Mouse (Mus musculus): ENCODE results near the gene Rps16. TPM values are rescaled to one million over a fixed set of nuclear protein-coding genes. Genes with fewer than 3 reads are reported as not detected.

Gene Rps16
- 740 and 824 TPM in 2 replicates for polyA plus RNA-seq (2014; fragmentation: Nextera tagmentation; extraction: Ambion mirVana)

DNA sequence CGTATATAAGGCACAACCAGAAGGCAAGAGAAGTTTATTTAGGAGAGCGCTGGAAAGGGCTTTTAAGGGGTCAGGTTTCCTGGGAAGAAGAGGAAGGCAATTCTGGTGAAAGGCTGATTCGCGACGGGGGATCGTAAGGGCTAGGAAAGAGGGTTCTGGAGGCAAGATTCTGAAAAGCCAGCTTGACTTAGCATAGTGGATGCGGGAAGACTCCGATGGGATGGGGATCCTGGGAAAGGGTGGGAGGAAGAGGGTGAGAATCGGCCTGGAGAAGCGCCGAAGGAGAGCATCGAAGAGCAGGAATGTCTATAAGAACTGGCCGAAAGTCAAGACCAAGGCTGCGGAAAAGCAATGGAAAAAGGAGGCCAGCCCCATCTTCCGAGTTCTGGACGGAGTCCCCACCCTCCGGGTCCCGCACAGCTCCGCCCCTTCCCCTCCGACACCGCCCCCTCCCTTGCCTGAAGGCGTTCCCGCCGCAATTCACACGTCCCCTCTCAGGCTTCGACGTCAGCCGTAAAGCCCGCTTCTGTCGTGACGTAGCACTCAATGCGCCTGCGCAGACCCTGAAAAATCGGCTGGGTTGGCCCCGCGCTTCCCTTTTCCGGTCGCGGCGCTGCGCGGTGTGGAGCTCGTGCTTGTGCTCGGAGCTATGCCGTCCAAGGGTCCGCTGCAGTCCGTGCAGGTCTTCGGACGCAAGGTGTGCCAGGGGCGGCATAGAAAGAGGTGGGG lies at the start of gene Rps16:
Gene Rps16 (plus strand): TSS at position 498 of the 729 bp plus-strand sequence.
- DNase-seq (ENCODE audit: low spot score, missing footprints) (peak; percentile 100), ATAC-seq (ENCODE audit: low FRiP score) (peak; percentile 96)
- H3K4me2 ChIP-seq, result peak within 1 kb of the TSS; percentile 71
- H3K4me3 ChIP-seq (ENCODE audit: low read depth, low read length), result peak within 1 kb of the TSS; percentile 93
- H3K27me3 ChIP-seq (ENCODE audit: control insufficient read depth, insufficient read depth, low read length), result no peaks in the 10 kb centered on the region
- H3K9ac ChIP-seq (ENCODE audit: low read length), result peak within 1 kb of the TSS; percentile 95
- peak within 1 kb of the TSS; percentile 72 for H3K27ac ChIP-seq (ENCODE audit: low read depth, low read length)
- under 1% methylated on average over 44 of the region's 50 CpGs for WGBS
- H3K9me3 ChIP-seq (ENCODE audit: control insufficient read depth, low read length), result no peaks in the 10 kb centered on the region
- H3K4me1 ChIP-seq (ENCODE audit: control insufficient read depth, insufficient read depth, low read length), result peaks cover 14% of the 10 kb centered on the region
- peaks cover 11% of the 10 kb centered on the region for H3K36me3 ChIP-seq (ENCODE audit: control insufficient read depth, insufficient read depth, low read length)

DNA sequence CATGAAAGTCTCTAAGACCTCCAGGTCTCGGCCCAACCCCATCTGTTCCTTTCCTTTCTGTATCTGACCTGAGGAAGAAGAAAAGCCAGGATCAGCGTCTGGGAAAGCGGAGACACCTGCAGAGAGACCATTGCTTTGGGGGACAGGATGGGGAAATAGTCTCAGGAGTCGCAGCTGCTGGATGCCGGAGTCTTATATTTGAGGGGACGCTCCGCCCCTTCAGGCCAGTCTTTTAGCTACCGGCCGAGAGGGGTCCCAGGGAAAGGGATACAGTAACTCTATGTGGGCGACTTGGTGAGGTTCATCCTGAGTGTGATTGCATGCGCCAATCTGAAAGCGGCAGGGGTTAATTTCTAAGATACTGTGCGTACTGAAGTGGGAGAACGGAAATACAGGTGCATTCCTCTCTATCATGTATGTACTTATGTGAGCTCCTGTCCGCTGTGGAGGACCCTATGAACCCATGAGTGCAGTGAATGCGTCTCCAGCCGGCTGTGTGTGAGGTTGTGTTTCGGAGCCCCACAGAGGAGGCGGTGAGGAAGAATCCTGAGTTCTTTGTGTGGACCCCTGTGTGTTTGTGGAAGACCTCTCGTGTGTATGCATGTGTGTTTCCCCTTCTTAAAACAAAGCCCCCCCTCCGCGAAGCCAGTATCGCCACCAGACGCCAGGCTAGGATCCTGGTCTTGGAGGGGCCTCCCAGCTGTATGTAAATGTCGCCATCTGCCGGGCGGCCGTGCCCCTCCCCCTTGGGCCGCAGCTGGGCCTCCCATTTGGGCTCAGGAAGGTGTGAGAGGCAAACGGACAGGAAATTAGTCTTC lies 48.6 kb upstream of the Rps16 start, which contains the start of gene Dll3:
Gene Dll3 (minus strand): TSS at position 623 of the 818 bp plus-strand sequence.
- 1% methylated on average over 30 of the region's 30 CpGs for WGBS
- H3K9me3 ChIP-seq (ENCODE audit: control insufficient read depth, low read length), result no peaks in the 10 kb centered on the region
- ATAC-seq (ENCODE audit: low FRiP score) (peak; percentile 84), DNase-seq (ENCODE audit: low spot score, missing footprints) (peak; percentile 98)
- H3K4me2 ChIP-seq, result peak within 1 kb of the TSS; percentile 61
- H3K36me3 ChIP-seq (ENCODE audit: control insufficient read depth, insufficient read depth, low read length), result peaks cover 14% of the 10 kb centered on the region
- H3K4me1 ChIP-seq (ENCODE audit: control insufficient read depth, insufficient read depth, low read length), result peaks cover 23% of the 10 kb centered on the region
- peak within 1 kb of the TSS; percentile 91 for H3K27ac ChIP-seq (ENCODE audit: low read depth, low read length)
- peaks cover 6% of the 10 kb centered on the region; the same call in 1 of the 2 replicates for H3K27me3 ChIP-seq (ENCODE audit: control insufficient read depth, insufficient read depth, low read length)
- peak within 1 kb of the TSS; percentile 87 for H3K9ac ChIP-seq (ENCODE audit: low read length)
- peak within 1 kb of the TSS; percentile 52 for H3K4me3 ChIP-seq (ENCODE audit: low read depth, low read length)

DNA sequence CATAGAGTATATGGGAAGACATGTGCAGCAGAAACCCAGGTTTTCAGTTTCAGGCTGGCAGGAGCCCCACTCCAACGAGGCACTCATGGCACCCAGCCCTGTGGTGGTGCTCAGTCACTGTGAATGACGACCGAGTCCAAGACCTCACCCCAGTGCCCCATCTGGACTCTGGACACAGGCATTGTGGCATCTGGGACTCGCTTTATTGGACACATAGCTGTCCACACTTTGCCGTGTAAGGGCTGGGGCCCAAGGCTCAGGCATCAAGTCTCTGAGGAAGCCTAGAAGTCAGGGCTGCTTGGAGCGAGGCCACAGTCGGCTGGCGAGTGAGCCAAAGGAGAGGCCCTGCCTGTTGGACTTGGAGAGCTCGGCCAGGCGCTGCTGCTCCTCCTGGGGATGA lies 44.8 kb upstream of the Rps16 start:
- WGBS, result 90% methylated on average over 10 of the region's 10 CpGs
- no peak for ATAC-seq (ENCODE audit: low FRiP score)
- H3K36me3 ChIP-seq (ENCODE audit: control insufficient read depth, insufficient read depth, low read length), result peaks cover 23% of the 10 kb centered on the region
- peaks cover 21% of the 10 kb centered on the region for H3K4me1 ChIP-seq (ENCODE audit: control insufficient read depth, insufficient read depth, low read length)
- no peak overlapping the region for H3K4me2 ChIP-seq
- H3K9me3 ChIP-seq (ENCODE audit: control insufficient read depth, low read length), result no peaks in the 10 kb centered on the region
- no peak overlapping the region for H3K27ac ChIP-seq (ENCODE audit: low read depth, low read length)
- no peak overlapping the region for H3K9ac ChIP-seq (ENCODE audit: low read length)
- H3K4me3 ChIP-seq (ENCODE audit: low read depth, low read length), result no peak overlapping the region
- no peaks in the 10 kb centered on the region; the same call in 1 of the 2 replicates for H3K27me3 ChIP-seq (ENCODE audit: control insufficient read depth, insufficient read depth, low read length)
- no peak for DNase-seq (ENCODE audit: low spot score, missing footprints)

DNA sequence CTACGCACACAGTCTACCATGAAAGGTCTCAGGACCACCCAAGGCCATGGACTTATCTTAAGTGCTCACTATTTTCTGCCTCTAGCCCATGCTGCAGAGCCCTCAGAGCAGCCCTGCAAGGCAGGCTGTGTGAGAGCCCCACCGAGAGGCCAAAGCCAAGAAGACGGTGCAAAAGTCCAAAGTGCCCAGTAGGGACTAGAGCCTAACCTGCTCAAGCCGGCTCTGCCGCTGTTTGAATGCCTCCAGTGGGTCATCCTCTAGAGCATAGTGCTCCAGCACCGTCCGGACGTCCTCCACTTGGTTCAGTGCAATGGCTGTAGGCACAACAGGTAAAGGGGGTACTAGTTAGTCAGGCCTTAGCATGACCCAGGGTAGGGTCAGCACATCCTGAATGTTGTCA lies 44.2 kb upstream of the Rps16 start:
- peaks cover 24% of the 10 kb centered on the region for H3K4me1 ChIP-seq (ENCODE audit: control insufficient read depth, insufficient read depth, low read length)
- no peak overlapping the region for H3K4me2 ChIP-seq
- peaks cover 23% of the 10 kb centered on the region for H3K36me3 ChIP-seq (ENCODE audit: control insufficient read depth, insufficient read depth, low read length)
- no peaks in the 10 kb centered on the region; the same call in 1 of the 2 replicates for H3K27me3 ChIP-seq (ENCODE audit: control insufficient read depth, insufficient read depth, low read length)
- H3K4me3 ChIP-seq (ENCODE audit: low read depth, low read length), result no peak overlapping the region
- 93% methylated on average over 8 of the region's 8 CpGs for WGBS
- ATAC-seq (ENCODE audit: low FRiP score), result no peak
- H3K9ac ChIP-seq (ENCODE audit: low read length), result no peak overlapping the region
- H3K27ac ChIP-seq (ENCODE audit: low read depth, low read length), result no peak overlapping the region
- H3K9me3 ChIP-seq (ENCODE audit: control insufficient read depth, low read length), result no peaks in the 10 kb centered on the region
- no peak for DNase-seq (ENCODE audit: low spot score, missing footprints)

DNA sequence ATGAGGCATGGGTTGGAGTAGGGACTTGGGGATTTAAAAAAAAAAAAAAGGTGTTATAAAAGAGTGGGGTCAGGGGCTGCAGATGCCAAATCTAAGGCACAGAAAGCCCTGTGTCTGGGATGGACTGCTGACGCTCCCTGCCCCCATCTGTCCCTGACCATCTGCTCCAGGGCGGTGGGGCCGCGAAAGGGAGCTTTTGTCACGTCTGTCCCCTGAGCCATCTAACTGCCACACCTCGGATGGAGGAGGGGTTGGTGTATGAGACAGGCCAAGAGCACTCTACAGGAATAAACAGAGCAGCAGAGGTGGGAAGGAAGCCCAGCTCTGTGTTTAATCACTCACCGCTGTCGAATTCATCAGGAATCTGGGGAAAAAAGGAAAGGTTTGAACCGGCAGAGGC lies 40.7 kb upstream of the Rps16 start:
- DNase-seq (ENCODE audit: low spot score, missing footprints) (no peak), ATAC-seq (ENCODE audit: low FRiP score) (peak; percentile 44)
- H3K4me2 ChIP-seq, result peak overlapping the region; percentile 92
- H3K27me3 ChIP-seq (ENCODE audit: control insufficient read depth, insufficient read depth, low read length), result no peaks in the 10 kb centered on the region
- H3K36me3 ChIP-seq (ENCODE audit: control insufficient read depth, insufficient read depth, low read length), result peaks cover 23% of the 10 kb centered on the region
- no peaks in the 10 kb centered on the region for H3K9me3 ChIP-seq (ENCODE audit: control insufficient read depth, low read length)
- peak overlapping the region; percentile 40; the same call in 1 of the 2 replicates for H3K9ac ChIP-seq (ENCODE audit: low read length)
- peak overlapping the region; percentile 73 for H3K27ac ChIP-seq (ENCODE audit: low read depth, low read length)
- H3K4me1 ChIP-seq (ENCODE audit: control insufficient read depth, insufficient read depth, low read length), result peaks cover 10% of the 10 kb centered on the region; the same call in 1 of the 2 replicates
- peak overlapping the region; percentile 99 for H3K4me3 ChIP-seq (ENCODE audit: low read depth, low read length)
- 62% methylated on average over 9 of the region's 9 CpGs for WGBS

DNA sequence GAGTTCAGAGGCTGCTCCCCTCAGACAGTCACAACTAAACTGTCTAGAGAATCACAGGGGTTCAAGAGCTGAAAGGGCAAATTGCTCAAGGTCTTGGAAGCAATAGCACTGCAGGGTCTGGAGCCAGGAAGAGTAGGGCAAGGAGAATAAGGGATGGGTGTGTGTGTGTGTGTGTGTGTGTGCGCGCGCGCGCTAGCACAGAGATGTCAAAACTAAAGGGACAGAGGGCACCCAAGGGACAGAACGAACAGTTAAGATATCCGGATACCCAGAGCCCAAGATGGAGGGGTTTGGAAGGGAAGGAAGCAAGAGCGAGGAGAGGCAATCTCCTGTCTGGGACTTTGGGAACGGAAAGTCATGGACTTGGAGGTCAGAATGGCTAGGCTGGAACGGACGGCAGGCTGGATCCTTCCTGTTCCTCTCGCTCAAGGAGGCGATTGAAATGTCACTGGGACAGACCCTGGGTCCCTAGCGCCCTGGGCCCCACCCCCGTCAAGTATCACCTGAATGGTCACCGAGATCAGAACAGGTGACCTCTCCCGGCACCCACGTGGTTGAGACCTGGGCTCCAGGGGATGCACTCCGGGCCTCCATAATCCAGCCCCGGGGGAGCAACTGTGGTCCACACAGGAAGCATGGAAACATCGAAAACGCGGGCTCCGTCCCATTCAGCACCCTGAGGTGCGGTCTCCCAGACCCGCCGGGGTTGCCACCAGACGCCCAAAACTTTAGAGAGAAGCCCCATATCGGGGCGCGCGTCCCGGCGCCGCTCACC lies 39.1 kb upstream of the Rps16 start:
- Histone ChIP-seq H3K4me1 (ENCODE audit: control insufficient read depth, insufficient read depth, low read length) (peaks cover 10% of the 10 kb centered on the region; the same call in 1 of the 2 replicates), H3K27ac (ENCODE audit: low read depth, low read length) (peak overlapping the region; percentile 57), H3K27me3 (ENCODE audit: control insufficient read depth, insufficient read depth, low read length) (no peaks in the 10 kb centered on the region), H3K9me3 (ENCODE audit: control insufficient read depth, low read length) (no peaks in the 10 kb centered on the region), H3K4me2 (peak overlapping the region; percentile 92), H3K36me3 (ENCODE audit: control insufficient read depth, insufficient read depth, low read length) (peaks cover 26% of the 10 kb centered on the region), H3K9ac (ENCODE audit: low read length) (peak overlapping the region; percentile 93), H3K4me3 (ENCODE audit: low read depth, low read length) (peak overlapping the region; percentile 99)
- WGBS, result 7% methylated on average over 35 of the region's 35 CpGs
- DNase-seq (ENCODE audit: low spot score, missing footprints) (peak; percentile 91), ATAC-seq (ENCODE audit: low FRiP score) (peak; percentile 47)

DNA sequence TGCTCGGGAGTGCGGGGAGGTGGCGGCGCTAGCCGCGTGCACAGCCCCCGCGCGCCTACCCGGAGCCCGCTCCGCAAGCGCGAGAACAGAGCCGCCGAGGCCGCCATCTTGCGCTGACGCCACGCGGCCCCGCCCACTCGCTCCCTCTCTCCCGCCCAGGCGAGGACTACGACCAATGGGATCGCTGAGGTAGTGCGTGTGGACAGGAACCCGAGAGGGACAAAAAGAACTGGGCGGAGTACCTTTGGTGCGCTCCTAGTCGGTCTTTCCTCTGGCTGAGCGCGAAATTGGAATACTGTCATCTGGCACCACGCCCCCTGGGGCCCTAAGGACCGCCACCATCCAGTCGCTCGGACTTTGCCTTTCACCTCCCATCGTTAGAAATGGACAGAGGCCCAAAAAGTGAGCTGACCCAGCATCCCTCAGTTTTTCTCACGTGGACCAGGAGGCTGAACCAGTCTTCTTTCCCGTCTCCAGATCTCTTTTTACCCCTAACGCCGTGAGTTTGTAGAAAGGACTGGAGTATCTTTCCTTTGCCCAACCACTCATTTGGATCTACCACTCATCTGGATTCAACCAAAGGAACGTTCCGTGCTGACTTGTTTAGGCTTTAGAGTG lies 38.4 kb upstream of the Rps16 start, which contains the start of gene Timm50:
Gene Timm50 (minus strand): TSS at position 147 of the 618 bp plus-strand sequence.
- H3K4me2 ChIP-seq, result peak within 1 kb of the TSS; percentile 92
- H3K9ac ChIP-seq (ENCODE audit: low read length), result peak within 1 kb of the TSS; percentile 93
- H3K36me3 ChIP-seq (ENCODE audit: control insufficient read depth, insufficient read depth, low read length), result peaks cover 24% of the 10 kb centered on the region; the same call in 1 of the 2 replicates
- no peaks in the 10 kb centered on the region for H3K27me3 ChIP-seq (ENCODE audit: control insufficient read depth, insufficient read depth, low read length)
- peak; percentile 98 for DNase-seq (ENCODE audit: low spot score, missing footprints)
- H3K4me3 ChIP-seq (ENCODE audit: low read depth, low read length), result peak within 1 kb of the TSS; percentile 99
- H3K4me1 ChIP-seq (ENCODE audit: control insufficient read depth, insufficient read depth, low read length), result peaks cover 10% of the 10 kb centered on the region; the same call in 1 of the 2 replicates
- ATAC-seq (ENCODE audit: low FRiP score), result peak; percentile 96
- H3K27ac ChIP-seq (ENCODE audit: low read depth, low read length), result peak within 1 kb of the TSS; percentile 57
- H3K9me3 ChIP-seq (ENCODE audit: control insufficient read depth, low read length), result no peaks in the 10 kb centered on the region
- WGBS, result 1% methylated on average over 43 of the region's 45 CpGs

DNA sequence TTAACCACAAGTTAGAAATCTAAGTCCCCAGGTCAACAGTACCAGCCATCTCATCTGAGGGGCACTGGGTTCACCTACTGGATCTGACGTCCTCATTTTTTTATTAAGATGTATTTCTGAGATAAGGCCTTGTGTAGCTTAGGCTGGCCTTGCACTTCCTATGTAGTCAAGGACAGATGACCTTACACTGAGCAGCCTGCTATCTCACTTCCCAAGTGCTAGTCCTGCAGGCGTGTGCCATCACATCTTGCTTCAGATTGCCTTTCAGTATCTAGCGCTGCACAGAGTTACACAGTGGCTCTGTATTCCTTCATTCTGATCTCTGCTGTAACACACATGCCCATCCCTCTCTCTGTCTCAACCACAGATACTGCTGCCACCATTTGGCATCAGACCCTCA lies 32.4 kb upstream of the Rps16 start:
- DNase-seq (ENCODE audit: low spot score, missing footprints), result no peak
- Histone ChIP-seq H3K4me2 (no peak overlapping the region), H3K27me3 (ENCODE audit: control insufficient read depth, insufficient read depth, low read length) (no peaks in the 10 kb centered on the region), H3K9ac (ENCODE audit: low read length) (no peak overlapping the region), H3K4me1 (ENCODE audit: control insufficient read depth, insufficient read depth, low read length) (no peaks in the 10 kb centered on the region), H3K4me3 (ENCODE audit: low read depth, low read length) (no peak overlapping the region), H3K9me3 (ENCODE audit: control insufficient read depth, low read length) (no peaks in the 10 kb centered on the region), H3K27ac (ENCODE audit: low read depth, low read length) (no peak overlapping the region), H3K36me3 (ENCODE audit: control insufficient read depth, insufficient read depth, low read length) (peaks cover 57% of the 10 kb centered on the region)
- 88% methylated on average over 3 of the region's 3 CpGs for WGBS
- ATAC-seq (ENCODE audit: low FRiP score), result no peak

Data from midbrain, embryonic 11.5 days (tissue).